Mouse (Mus musculus) adrenal gland (tissue): ENCODE results near the gene Fam89b.

Source experiments
- intact Hi-C: fragments of 180-260 bp; cut with DNase I; formaldehyde crosslinking; loops from one replicate; pipeline ENCODE4 v1.15.1; 2025

The Fam89b gene

GRCm38 (mm10) chr19:5740320-5741317 lies 11.2 kb upstream of the Fam89b start, which contains the start of gene Ltbp3:
Ltbp3 (plus strand) TSS chr19:5740904.
- intact Hi-C loops, result no loop called here

GRCm38 (mm10) chr19:5739446-5739845 lies 10.0 kb upstream of the Fam89b start:
- intact Hi-C loops, result no loop called here

- intact Hi-C loops, result no loop called here
Observed at GRCm38 (mm10) chr19:5734325-5734724, 4.9 kb upstream of the Fam89b start.

- intact Hi-C loops, result no loop called here
Observed at GRCm38 (mm10) chr19:5731264-5731978, 2.0 kb upstream of the Fam89b start.

- intact Hi-C loops, result no loop called here
Observed at GRCm38 (mm10) chr19:5730314-5731186, 1.1 kb upstream of the Fam89b start.

GRCm38 (mm10) chr19:5728631-5729443 lies 616 bp downstream of the Fam89b start:
- intact Hi-C loops, result loop anchor here (5.0 kb wide), 1 partner anchor 48 kb away; no protein-coding TSS in a partner anchor

GRCm38 (mm10) chr19:5727701-5728100 lies 1.8 kb downstream of the Fam89b start:
- intact Hi-C loops, result loop anchor here (5.0 kb wide), 1 partner anchor 50 kb away; no protein-coding TSS in a partner anchor

GRCm38 (mm10) chr19:5726961-5727578 lies 2.4 kb downstream of the Fam89b start:
- intact Hi-C loops, result loop anchor here (5.0 kb wide), 1 partner anchor 50 kb away; no protein-coding TSS in a partner anchor

- intact Hi-C loops, result loop anchor here (5.0 kb wide), 1 partner anchor 51 kb away; no protein-coding TSS in a partner anchor
Observed at GRCm38 (mm10) chr19:5725767-5726515, 3.5 kb downstream of the Fam89b start, which contains the start of gene Ehbp1l1. Ehbp1l1 (minus strand) TSS chr19:5726317.

GRCm38 (mm10) chr19:5725029-5725707 lies 4.3 kb downstream of the Fam89b start:
- intact Hi-C loops, result loop anchor here (5.0 kb wide), 1 partner anchor 52 kb away; no protein-coding TSS in a partner anchor

- intact Hi-C loops, result no loop called here
Observed at GRCm38 (mm10) chr19:5724549-5724941, 4.9 kb downstream of the Fam89b start.

GRCm38 (mm10) chr19:5723934-5724548 lies 5.4 kb downstream of the Fam89b start:
- intact Hi-C loops, result no loop called here

- intact Hi-C loops, result no loop called here
Observed at GRCm38 (mm10) chr19:5722848-5723425, 6.5 kb downstream of the Fam89b start.

GRCm38 (mm10) chr19:5721233-5721632 lies 8.2 kb downstream of the Fam89b start:
- intact Hi-C loops, result no loop called here

- intact Hi-C loops, result no loop called here
Observed at GRCm38 (mm10) chr19:5716955-5717354, 12.5 kb downstream of the Fam89b start.

- intact Hi-C loops, result no loop called here
Observed at GRCm38 (mm10) chr19:5715793-5716688, 13.4 kb downstream of the Fam89b start.
